Mouse (Mus musculus) bone marrow, adult 2 months (tissue): ENCODE measurements at regions not wholly inside any gene's neighbourhood (a gene's known extent, or its start where the extent isn't known, plus 50 kb on each side); places are given as distances from the start of the nearest gene placed in this dataset.
"Not testable (repeated sequence)": the region's sequence is repeated elsewhere in the genome, so short reads cannot be mapped to it uniquely, and the experiment has no call there.

ENCODE experiments used
- H3K27ac ChIP-seq: fragments of 200-500 bp; 2 replicates; pipeline ENCODE4 v1.5.1; 2012; ENCODE audit warnings: low read depth, mild to moderate bottlenecking, control low read depth, inconsistent platforms, low read length; ENCODE audit not compliant: control insufficient read depth, poor library complexity, insufficient read depth
- H3K4me1 ChIP-seq: fragments of 200-500 bp; 2 replicates; pipeline ENCODE4 v1.6.1; 2011; ENCODE audit warnings: low read length; ENCODE audit not compliant: control insufficient read depth, insufficient read depth
- H3K4me3 ChIP-seq: fragments of 200-500 bp; replicated peaks from 2 replicates; pipeline ENCODE3; 2011; ENCODE audit warnings: mild to moderate bottlenecking, low read depth, low read length, control low read depth; ENCODE audit not compliant: control insufficient read depth
- CTCF ChIP-seq: fragments of 200-500 bp; IDR thresholded peaks from 2 replicates; pipeline ENCODE4 v1.5.1; 2011; ENCODE audit warnings: low read length, control low read depth; ENCODE audit not compliant: control insufficient read depth, insufficient read depth
- POLR2A ChIP-seq: fragments of 200-500 bp; IDR thresholded peaks from 2 replicates; pipeline ENCODE4 v1.6.1; 2011; ENCODE audit warnings: low read depth, mild to moderate bottlenecking, control low read depth, low read length, borderline replicate concordance; ENCODE audit not compliant: control insufficient read depth
- WGBS: fragments of 180-500 bp; shearing (Covaris S2); methylation state at CpG from one replicate; pipeline ENCODE4 v1.1.7; 2018; 5-methylcytosine and 5-hydroxymethylcytosine counted together

- H3K4me1 ChIP-seq, result no peaks in the 10 kb centered on the region
- no peak overlapping the region for H3K27ac ChIP-seq
- WGBS, result 79% methylated on average over 6 of the region's 6 CpGs
- H3K4me3 ChIP-seq, result no peak overlapping the region
- TF ChIP-seq POLR2A (no peak), CTCF (no peak)
These were observed 63.4 kb upstream of the Atp1b1 start for GRCm38 (mm10) chr1:164521371-164522130.

DNA sequence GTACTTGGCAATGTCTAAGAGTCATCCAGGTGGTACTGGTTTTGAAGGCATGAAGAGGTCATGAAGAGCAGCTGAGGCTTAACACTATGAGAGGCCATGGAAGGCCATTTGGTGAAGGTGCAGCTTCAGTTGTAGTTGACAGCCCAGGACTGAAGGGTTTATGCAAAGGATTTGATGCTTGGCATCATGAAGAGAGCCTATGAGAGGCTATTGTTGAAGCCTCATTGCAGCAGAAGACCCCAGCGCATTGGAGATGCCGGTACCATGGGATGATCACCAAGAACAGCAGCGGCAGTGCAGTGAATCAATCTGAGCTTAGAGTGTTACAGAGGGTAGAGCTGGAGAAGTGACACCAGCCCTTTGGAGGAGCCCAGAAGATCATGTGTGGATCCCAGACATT, 60.7 kb upstream of the Atp1b1 start:
- H3K4me3 ChIP-seq, result no peak overlapping the region
- TF ChIP-seq POLR2A (no peak), CTCF (no peak)
- WGBS, result 96% methylated on average over 3 of the region's 3 CpGs

DNA sequence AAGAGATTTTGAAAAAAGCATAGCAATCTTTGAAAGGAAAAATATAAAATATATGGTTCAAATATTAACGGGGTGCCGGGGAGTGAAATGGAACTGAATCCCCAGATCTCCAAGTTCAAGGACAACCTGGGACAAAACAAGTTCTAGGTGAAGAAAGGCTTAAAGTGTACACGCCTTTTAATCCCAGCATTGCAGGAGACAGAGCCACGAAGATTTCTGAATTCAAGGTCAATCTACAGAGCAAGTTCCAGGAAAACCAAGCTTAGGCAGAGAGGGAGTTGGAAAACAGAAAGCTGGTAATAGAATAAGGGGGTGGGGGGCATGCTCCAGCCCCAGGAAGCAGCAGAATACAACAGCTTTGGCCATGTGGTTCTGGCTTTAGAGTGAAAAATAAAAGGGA, 60.2 kb upstream of the Atp1b1 start:
- H3K27ac ChIP-seq, result no peak overlapping the region
- H3K4me3 ChIP-seq, result no peak overlapping the region
- no peak for TF ChIP-seq POLR2A
- no peak for TF ChIP-seq CTCF

More for the DNA sequence above, 60.7 kb upstream of the Atp1b1 start:
- no peaks in the 10 kb centered on the region for H3K4me1 ChIP-seq
- no peak overlapping the region for H3K27ac ChIP-seq

GRCm38 (mm10) chr1:164517362-164517761, 59.2 kb upstream of the Atp1b1 start:
- not testable (repeated sequence) for H3K4me1 ChIP-seq
- WGBS, result 90% methylated on average over 2 of the region's 2 CpGs

More for the DNA sequence above, 60.2 kb upstream of the Atp1b1 start:
- no peaks in the 10 kb centered on the region for H3K4me1 ChIP-seq
- 82% methylated on average over 4 of the region's 4 CpGs for WGBS

DNA sequence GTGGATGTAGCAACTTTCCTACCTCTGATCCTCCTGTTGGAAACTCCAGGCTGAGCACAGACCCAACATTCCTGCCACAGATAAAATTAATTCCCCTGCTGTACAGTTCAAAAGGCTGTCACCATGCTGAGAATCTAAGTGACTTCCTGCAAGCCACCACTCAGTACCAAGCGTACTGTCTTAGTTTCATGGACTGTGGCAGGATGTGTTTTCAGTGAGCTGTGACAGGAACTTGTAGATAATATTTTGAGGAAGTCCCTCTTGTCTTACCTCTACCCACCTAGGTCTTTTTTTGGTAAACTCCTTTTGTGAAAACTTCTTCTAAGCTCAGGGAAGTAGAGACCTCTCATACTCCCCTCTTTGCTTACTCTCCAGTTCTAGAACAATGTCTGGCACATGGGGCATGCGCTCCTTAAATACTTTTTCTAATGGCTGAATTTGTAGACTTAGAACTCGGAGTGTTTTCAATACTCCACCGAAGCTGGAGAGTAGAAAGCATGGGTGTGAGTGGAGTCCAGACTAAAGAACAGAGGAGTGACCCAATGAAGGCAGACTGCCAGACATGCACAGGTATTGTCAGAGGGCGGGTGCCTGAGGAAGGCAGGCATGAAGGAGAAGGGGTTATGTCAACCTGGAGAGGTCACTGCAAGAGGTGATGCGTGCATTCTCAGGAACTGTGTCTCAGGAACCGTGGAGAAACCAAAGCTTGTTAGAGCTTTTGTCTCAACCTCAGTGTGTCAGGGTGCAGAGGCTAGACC, 53.7 kb upstream of the Atp1b1 start:
- no peak for TF ChIP-seq POLR2A
- TF ChIP-seq CTCF, result no peak
- WGBS, result 71% methylated on average over 7 of the region's 7 CpGs
- Histone ChIP-seq H3K27ac (peak overlapping the region; percentile 42; the same call in 1 of the 2 replicates), H3K4me3 (no peak overlapping the region), H3K4me1 (peaks cover 2% of the 10 kb centered on the region; the same call in 1 of the 2 replicates)

More at GRCm38 (mm10) chr1:164517362-164517761, 59.2 kb upstream of the Atp1b1 start:
- H3K27ac ChIP-seq, H3K4me3 ChIP-seq: not testable (repeated sequence)

DNA sequence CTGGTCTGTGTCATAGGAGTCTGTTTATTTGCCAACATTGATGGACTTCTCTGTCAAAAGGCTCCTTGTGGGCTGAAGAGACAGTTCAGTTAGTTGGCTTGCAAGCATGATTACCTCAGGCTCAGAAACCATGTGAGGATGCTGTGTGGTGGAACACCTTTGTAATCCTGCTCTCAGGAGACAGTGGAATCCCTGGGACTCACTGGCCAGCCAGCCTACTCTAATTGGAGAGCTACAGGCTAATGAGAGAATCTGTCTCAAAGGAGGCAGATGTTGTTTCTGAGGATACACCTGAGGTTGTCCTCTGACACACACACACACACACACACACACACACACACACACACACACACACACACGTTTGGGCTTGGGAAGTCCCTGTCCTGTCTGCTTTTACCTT, 51.1 kb upstream of the Atp1b1 start:
- no peak overlapping the region for H3K4me3 ChIP-seq
- no peak overlapping the region for H3K27ac ChIP-seq
- TF ChIP-seq POLR2A, result no peak
- TF ChIP-seq CTCF, result no peak
- WGBS, result 50% methylated on average over 1 of the region's 1 CpGs
- H3K4me1 ChIP-seq, result peaks cover 2% of the 10 kb centered on the region; the same call in 1 of the 2 replicates

- Histone ChIP-seq H3K27ac (no peak overlapping the region), H3K4me1 (peaks cover 2% of the 10 kb centered on the region; the same call in 1 of the 2 replicates), H3K4me3 (no peak overlapping the region)
- TF ChIP-seq POLR2A (no peak), CTCF (no peak)
- 79% methylated on average over 8 of the region's 8 CpGs for WGBS
These were observed 50.4 kb upstream of the Atp1b1 start for GRCm38 (mm10) chr1:164508556-164508955.

GRCm38 (mm10) chr1:164508106-164508505, 50.0 kb upstream of the Atp1b1 start:
- peaks cover 2% of the 10 kb centered on the region; the same call in 1 of the 2 replicates for H3K4me1 ChIP-seq
- H3K27ac ChIP-seq, result no peak overlapping the region
- TF ChIP-seq CTCF (no peak), POLR2A (no peak)
- WGBS, result 73% methylated on average over 5 of the region's 5 CpGs
- no peak overlapping the region for H3K4me3 ChIP-seq
